In genomic region chr9:53829866-53830209, GRCm38 (mm10) we compare ENCODE assay signal across 9 mouse cellular contexts. TPM values are rescaled to one million over a fixed set of nuclear protein-coding genes. Genes with fewer than 3 reads are reported as not detected.
DNase-seq lines count a peak whose midpoint lies in the region; ATAC-seq and TF ChIP-seq lines count a peak whose summit lies in the region.
"Had no signal": no experiment of that assay in that cellular context is flagged by ENCODE, and none has a peak within 500 bp of the region (broad histone marks: within the 10 kb centered on the region; RNA-seq: fewer than 3 reads in every experiment).

No protein-coding gene starts in this region.

- no peaks in the 10 kb centered on the region for H3K79me2 ChIP-seq in CH12.LX (replicated peaks; ENCODE audit: control insufficient read depth, extremely low read depth, insufficient read depth, poor library complexity, severe bottlenecking)

- in situ Hi-C loops in CH12.LX (cut with MboI; ENCODE audit: low pct_ligation_motif_present, low pct_unique_long_range_greater_than_20kb, low sequenced_read_pairs), result no loop called here

- WGBS in forebrain, embryonic 16.5 days, result 41% methylated on average over 2 of the region's 2 CpGs
- WGBS in liver, embryonic 13.5 days (ENCODE audit: insufficient replicate concordance), result 22% methylated on average over 2 of the region's 2 CpGs

- H3K36me3 ChIP-seq in CH12.LX (replicated peaks in 1 of 2; ENCODE audit: control insufficient read depth in 1 of 2, insufficient read depth in 1 of 2, low read length in 1 of 2), result no peaks in the 10 kb centered on the region
- no peaks in the 10 kb centered on the region for H3K36me3 ChIP-seq in forebrain, embryonic 16.5 days (ENCODE audit: control insufficient read depth, insufficient read depth)
- no peaks in the 10 kb centered on the region for H3K36me3 ChIP-seq in liver, embryonic 13.5 days

- TF ChIP-seq CTCF in CH12.LX (conservative IDR thresholded peaks at IDR 0.05 in 1 of 2, IDR thresholded peaks at IDR 0.05 in 1 of 2; ENCODE audit: low read depth in 2 of 2, low read length in 2 of 2), result no peak

- ATAC-seq in forebrain, embryonic 16.5 days, result peak; percentile 73
- no peak for ATAC-seq in liver, embryonic 13.5 days (ENCODE audit: low read depth)
- ATAC-seq in granulocyte monocyte progenitor cell, adult 5-6 weeks (replicated peaks; ENCODE audit: poor library complexity, severe bottlenecking), result no peak

- peaks cover 3 to 18% of the 10 kb centered on the region in 2 experiments; a peak in 3 of 4 replicates for H3K4me1 ChIP-seq in CH12.LX (ENCODE audit: control insufficient read depth in 1 of 2, insufficient read depth in 2 of 2)
- peaks cover 2% of the 10 kb centered on the region; the same call in 1 of the 2 replicates for H3K4me1 ChIP-seq in forebrain, embryonic 16.5 days (replicated peaks; ENCODE audit: control insufficient read depth, insufficient read depth, low read length)
- H3K4me1 ChIP-seq in liver, embryonic 13.5 days (replicated peaks), result peaks cover 4% of the 10 kb centered on the region; the same call in 1 of the 2 replicates

- H3K27me3 ChIP-seq in CH12.LX (replicated peaks), result no peaks in the 10 kb centered on the region
- no peaks in the 10 kb centered on the region for H3K27me3 ChIP-seq in forebrain, embryonic 16.5 days (replicated peaks; ENCODE audit: control insufficient read depth, insufficient read depth, low read length)
- no peaks in the 10 kb centered on the region for H3K27me3 ChIP-seq in liver, embryonic 13.5 days

- peak overlapping the region; percentile 21 for H3K9ac ChIP-seq in CH12.LX (ENCODE audit: insufficient read depth, low read depth)
- H3K9ac ChIP-seq in forebrain, embryonic 16.5 days (replicated peaks; ENCODE audit: low read depth, low read length), result peak overlapping the region; percentile 55
- H3K9ac ChIP-seq in liver, embryonic 13.5 days, result peak overlapping the region; percentile 13; the same call in 1 of the 2 replicates

- TF ChIP-seq EP300 in CH12.LX (IDR thresholded peaks at IDR 0.05; ENCODE audit: low read length), result no peak

- no peak for TF ChIP-seq RAD21 in CH12.LX (IDR thresholded peaks at IDR 0.05; ENCODE audit: low read depth, low read length)

- H3K4me2 ChIP-seq in CH12.LX (ENCODE audit: insufficient read depth, low read depth, poor library complexity, severe bottlenecking), result peak overlapping the region; percentile 67; the same call in 1 of the 2 replicates
- peak overlapping the region; percentile 45 for H3K4me2 ChIP-seq in forebrain, embryonic 16.5 days (ENCODE audit: low read length)
- peak overlapping the region; percentile 55 for H3K4me2 ChIP-seq in liver, embryonic 13.5 days

- H3K4me3 ChIP-seq in CH12.LX (replicated peaks in 1 of 3; ENCODE audit: low read depth in 2 of 3, low read length in 2 of 3, poor library complexity in 1 of 3), result peak overlapping the region in 1 of 3 experiments; percentile 43
- peak overlapping the region; percentile 40 for H3K4me3 ChIP-seq in forebrain, embryonic 16.5 days (replicated peaks; ENCODE audit: low read length)
- H3K4me3 ChIP-seq in liver, embryonic 13.5 days (replicated peaks), result peak overlapping the region; percentile 46

- H3K9me3 ChIP-seq in CH12.LX (replicated peaks; ENCODE audit: low read length), result no peaks in the 10 kb centered on the region
- H3K9me3 ChIP-seq in forebrain, embryonic 16.5 days (ENCODE audit: control insufficient read depth, low read length), result no peaks in the 10 kb centered on the region
- no peaks in the 10 kb centered on the region for H3K9me3 ChIP-seq in liver, embryonic 13.5 days (replicated peaks)

- no peak for TF ChIP-seq POLR2A in CH12.LX (IDR thresholded peaks at IDR 0.05; ENCODE audit: low read depth, low read length)

- dilution Hi-C loops in CH12.LX (cut with MboI; ENCODE audit: extremely low pct_ligation_motif_present, extremely low pct_unique_long_range_greater_than_20kb, low sequenced_read_pairs), result no loop called here

- no peak overlapping the region for H3K27ac ChIP-seq in CH12.LX (ENCODE audit: insufficient read depth, low read depth)
- H3K27ac ChIP-seq in forebrain, embryonic 16.5 days (ENCODE audit: low read length), result peak overlapping the region; percentile 75
- H3K27ac ChIP-seq in liver, embryonic 13.5 days, result no peak overlapping the region

- DNase-seq in embryo, embryonic 11 days, result peak; percentile 29
- no peak for DNase-seq in embryo, embryonic 10.5 days (ENCODE audit: low spot score)
- DNase-seq in CH12.LX (ENCODE audit: extremely low read depth), result no peak
- DNase-seq in liver, embryonic 13.5 days, result no peak
- no peak for DNase-seq in thymus, postnatal 14 days
- no peak for DNase-seq in Muller cell, postnatal 12 days (ENCODE audit: inconsistent ontology term)

TF ChIP-seq in CH12.LX, 34 proteins besides CTCF, POLR2A, EP300 and RAD21:
- TF ChIP-seq PAX5 (IDR thresholded peaks at IDR 0.05; ENCODE audit: low read length) (no peak), E2F4 (IDR thresholded peaks at IDR 0.05; ENCODE audit: insufficient replicate concordance, low read depth, low read length) (no peak), ELF1 (IDR thresholded peaks at IDR 0.05; ENCODE audit: low read depth, low read length) (no peak), SIN3A (IDR thresholded peaks at IDR 0.05; ENCODE audit: low read length) (no peak), BHLHE40 (IDR thresholded peaks at IDR 0.05; ENCODE audit: low read depth, low read length) (no peak), TBP (conservative IDR thresholded peaks at IDR 0.05; ENCODE audit: low read depth, low read length) (no peak)

RNA-seq across cellular contexts. Expression of gene Sln, which starts 20.1 kb away (rescaled TPM):
- total RNA-seq in CH12.LX (2012; rRNA removed) (not detected in 2 replicates), CH12.LX (2014; rRNA removed) (not detected in 2 replicates)
- polyA plus RNA-seq in CH12.LX (2012; ENCODE audit: insufficient read length, low read depth), result not detected in 2 replicates
- 1.1 and 1.7 TPM in 2 replicates for polyA plus RNA-seq in forebrain, embryonic 16.5 days (2015; fragmentation: Nextera tagmentation; extraction: Ambion mirVana)
- 0.94 and 1.4 TPM in 2 replicates for polyA plus RNA-seq in liver, embryonic 13.5 days (2015; fragmentation: Nextera tagmentation; extraction: Ambion mirVana)
- total RNA-seq in granulocyte monocyte progenitor cell, adult 5-6 weeks (2014; fragmentation: Nextera tagmentation), result not detected in 2 replicates
- total RNA-seq in granulocyte monocyte progenitor cell, adult 5-6 weeks (2017), result not detected in 2 replicates
- total RNA-seq: left cerebral cortex, postnatal 25 days had no signal

RNA-seq across cellular contexts. Expression of gene Slc35f2, which starts 58.5 kb away (rescaled TPM):
- 3.1 and 3.4 TPM in 2 replicates for total RNA-seq in CH12.LX (2012; rRNA removed)
- 0.13 and 0.14 TPM in 2 replicates for total RNA-seq in CH12.LX (2014; rRNA removed)
- polyA plus RNA-seq in CH12.LX (2012; ENCODE audit: insufficient read length, low read depth), result 0.25 and 0.47 TPM in 2 replicates
- 12.8 and 14.0 TPM in 2 replicates for polyA plus RNA-seq in forebrain, embryonic 16.5 days (2015; fragmentation: Nextera tagmentation; extraction: Ambion mirVana)
- 0.30 and 0.35 TPM in 2 replicates for polyA plus RNA-seq in liver, embryonic 13.5 days (2015; fragmentation: Nextera tagmentation; extraction: Ambion mirVana)
- 0.60 and 1.9 TPM in 2 replicates for total RNA-seq in granulocyte monocyte progenitor cell, adult 5-6 weeks (2014; fragmentation: Nextera tagmentation)
- 0.88 and 1.2 TPM in 2 replicates for total RNA-seq in granulocyte monocyte progenitor cell, adult 5-6 weeks (2017)
